Mouse (Mus musculus) forebrain, postnatal 0 days (tissue): ENCODE measurements around the gene Lonp2. TPM values are rescaled to one million over a fixed set of nuclear protein-coding genes. Genes with fewer than 3 reads are reported as not detected.
A peak's percentile ranks its signal among the peaks of the same experiment; 100 is the strongest.

ENCODE experiments used
- ATAC-seq: fragments of 200-750 bp; cut with Nextera tagmentation; 2 replicates; pipeline ENCODE4 v1.8.0; 2017; ENCODE audit warnings: mild to moderate bottlenecking, moderate library complexity
- DNase-seq: peaks from one replicate; pipeline ENCODE4 v3.0.0-alpha.2; 2015
- H3K27ac ChIP-seq: fragments of 300-500 bp; sonication (generic); 2 replicates; pipeline ENCODE4 v1.5.1; 2014; ENCODE audit warnings: low read depth, mild to moderate bottlenecking, antibody characterized with exemption, low read length, moderate library complexity, mixed read lengths
- H3K27me3 ChIP-seq: fragments of 300-500 bp; sonication (generic); 2 replicates; pipeline ENCODE4 v1.6.1; 2014; ENCODE audit warnings: mild to moderate bottlenecking, low read length, mixed read lengths; ENCODE audit not compliant: insufficient read depth
- H3K36me3 ChIP-seq: fragments of 300-500 bp; sonication (generic); 2 replicates; pipeline ENCODE4 v1.6.1; 2014; ENCODE audit warnings: mild to moderate bottlenecking, moderate library complexity; ENCODE audit not compliant: insufficient read depth
- H3K4me1 ChIP-seq: fragments of 300-500 bp; sonication (generic); 2 replicates; pipeline ENCODE4 v1.6.1; 2014; ENCODE audit warnings: antibody characterized with exemption; ENCODE audit not compliant: insufficient read depth
- H3K4me2 ChIP-seq: fragments of 300-500 bp; sonication (generic); 2 replicates; pipeline ENCODE4 v1.6.1; 2014; ENCODE audit warnings: low read depth, mild to moderate bottlenecking, moderate library complexity
- H3K4me3 ChIP-seq: fragments of 300-500 bp; sonication (generic); 2 replicates; pipeline ENCODE4 v1.5.1; 2014; ENCODE audit warnings: low read depth, low read length, mixed read lengths
- H3K9ac ChIP-seq: fragments of 300-500 bp; sonication (generic); 2 replicates; pipeline ENCODE4 v1.6.1; 2014; ENCODE audit warnings: mild to moderate bottlenecking
- H3K9me3 ChIP-seq: fragments of 300-500 bp; sonication (generic); 2 replicates; pipeline ENCODE4 v1.6.1; 2016; ENCODE audit warnings: low read length
- CTCF ChIP-seq: sonication (generic); IDR thresholded peaks from 2 replicates; pipeline ENCODE4 v1.5.1; 2016; ENCODE audit warnings: antibody characterized with exemption, control low read depth, low read depth
- WGBS: fragments of 180-500 bp; shearing (Covaris S2); extraction: QIAGEN DNeasy Blood & Tissue Kit; methylation state at CpG from one replicate; pipeline ENCODE4 v1.1.7; 2014; 5-methylcytosine and 5-hydroxymethylcytosine counted together
- polyA plus RNA-seq: library from polyadenylated mRNA; unstranded; fragments of >200 nt; fragmentation: Nextera tagmentation; extraction: Ambion mirVana; gene quantifications from 2 replicates; pipeline ENCODE4 v1.2.1, GENCODE M21; 2015
- total RNA-seq: library from RNA; depleted of rRNA; stranded (reverse); fragments of >200 nt; gene quantifications from 2 replicates; pipeline ENCODE4 v1.2.3, GENCODE M21; 2014

Gene Lonp2
- total and polyA plus RNA-seq, 2 experiments from 2014 or later, result 50.7 to 66.9 TPM

- TF ChIP-seq CTCF, result no peak
- ATAC-seq, result no peak
- Histone ChIP-seq H3K27me3 (no peaks in the 10 kb centered on the region), H3K9ac (no peak overlapping the region), H3K4me2 (no peak overlapping the region), H3K9me3 (no peaks in the 10 kb centered on the region), H3K36me3 (no peaks in the 10 kb centered on the region), H3K4me3 (no peak overlapping the region), H3K27ac (no peak overlapping the region), H3K4me1 (no peaks in the 10 kb centered on the region)
- no peak for DNase-seq
- WGBS, result 78% methylated on average over 7 of the region's 7 CpGs
Observed at GRCm38 (mm10) chr8:86617759-86618387, 6.0 kb upstream of the Lonp2 start.

- WGBS, result under 1% methylated on average over 14 of the region's 14 CpGs
Observed at GRCm38 (mm10) chr8:86623551-86623910, 312 bp upstream of the Lonp2 start.

GRCm38 (mm10) chr8:86624915-86625314, 1.1 kb downstream of the Lonp2 start:
- no peaks in the 10 kb centered on the region for H3K9me3 ChIP-seq
- peak overlapping the region; percentile 90 for H3K4me2 ChIP-seq
- H3K36me3 ChIP-seq, result no peaks in the 10 kb centered on the region
- TF ChIP-seq CTCF, result no peak
- H3K4me3 ChIP-seq, result peak overlapping the region; percentile 78
- ATAC-seq, result no peak
- peaks cover 11% of the 10 kb centered on the region; the same call in 1 of the 2 replicates for H3K4me1 ChIP-seq
- H3K27ac ChIP-seq, result no peak overlapping the region
- DNase-seq, result no peak
- WGBS, result 52% methylated on average over 7 of the region's 7 CpGs
- peak overlapping the region; percentile 71; the same call in 1 of the 2 replicates for H3K9ac ChIP-seq
- H3K27me3 ChIP-seq, result no peaks in the 10 kb centered on the region

More at GRCm38 (mm10) chr8:86623551-86623910, 312 bp upstream of the Lonp2 start:
- Histone ChIP-seq H3K9me3 (no peaks in the 10 kb centered on the region), H3K36me3 (no peaks in the 10 kb centered on the region), H3K27ac (peak overlapping the region; percentile 88), H3K4me3 (peak overlapping the region; percentile 78), H3K4me1 (peaks cover 11% of the 10 kb centered on the region; the same call in 1 of the 2 replicates), H3K4me2 (peak overlapping the region; percentile 90), H3K9ac (peak overlapping the region; percentile 71), H3K27me3 (no peaks in the 10 kb centered on the region)
- DNase-seq, result no peak
- no peak for TF ChIP-seq CTCF
- no peak for ATAC-seq

GRCm38 (mm10) chr8:86630212-86630611, 6.4 kb downstream of the Lonp2 start:
- H3K9me3 ChIP-seq, result no peaks in the 10 kb centered on the region
- ATAC-seq (no peak), DNase-seq (no peak)
- H3K4me1 ChIP-seq, result peaks cover 5% of the 10 kb centered on the region; the same call in 1 of the 2 replicates
- H3K9ac ChIP-seq, result no peak overlapping the region
- no peak for TF ChIP-seq CTCF
- no peaks in the 10 kb centered on the region for H3K27me3 ChIP-seq
- no peak overlapping the region for H3K4me3 ChIP-seq
- no peak overlapping the region for H3K4me2 ChIP-seq
- H3K36me3 ChIP-seq, result peaks cover 23% of the 10 kb centered on the region
- H3K27ac ChIP-seq, result no peak overlapping the region
- WGBS, result 90% methylated on average over 5 of the region's 5 CpGs

GRCm38 (mm10) chr8:86631395-86631794, 7.6 kb downstream of the Lonp2 start:
- WGBS, result 88% methylated on average over 4 of the region's 4 CpGs
- H3K27me3 ChIP-seq, result no peaks in the 10 kb centered on the region
- H3K4me2 ChIP-seq, result no peak overlapping the region

DNA sequence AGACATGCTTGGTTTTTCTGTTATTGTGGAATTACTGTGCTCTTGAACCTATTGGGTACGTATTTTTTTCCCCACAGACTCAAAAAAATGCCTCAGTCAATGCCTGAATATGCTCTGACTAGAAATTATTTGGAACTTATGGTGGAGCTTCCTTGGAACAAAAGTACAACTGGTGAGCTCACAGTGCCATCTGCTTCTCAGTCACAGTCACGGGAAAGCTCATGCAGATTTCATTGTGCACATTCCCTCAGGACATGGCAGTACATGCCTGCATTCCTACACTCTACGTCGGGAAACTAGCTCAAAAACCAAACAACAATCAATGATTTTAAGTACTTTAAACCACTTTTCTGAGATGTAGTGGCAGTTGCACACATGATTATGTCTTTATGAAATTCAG, 14.0 kb downstream of the Lonp2 start:
- no peak overlapping the region for H3K4me2 ChIP-seq
- H3K36me3 ChIP-seq, result peaks cover 55% of the 10 kb centered on the region
- ATAC-seq (no peak), DNase-seq (no peak)
- H3K9ac ChIP-seq, result no peak overlapping the region
- H3K27me3 ChIP-seq, result no peaks in the 10 kb centered on the region
- no peak for TF ChIP-seq CTCF
- no peak overlapping the region for H3K4me3 ChIP-seq
- no peaks in the 10 kb centered on the region for H3K9me3 ChIP-seq
- H3K4me1 ChIP-seq, result no peaks in the 10 kb centered on the region
- no peak overlapping the region for H3K27ac ChIP-seq
- 72% methylated on average over 4 of the region's 4 CpGs for WGBS

More at GRCm38 (mm10) chr8:86631395-86631794, 7.6 kb downstream of the Lonp2 start:
- Histone ChIP-seq H3K36me3 (peaks cover 26% of the 10 kb centered on the region), H3K9me3 (no peaks in the 10 kb centered on the region), H3K4me3 (no peak overlapping the region), H3K27ac (no peak overlapping the region), H3K9ac (no peak overlapping the region), H3K4me1 (no peaks in the 10 kb centered on the region)
- ATAC-seq (no peak), DNase-seq (no peak)
- TF ChIP-seq CTCF, result no peak

DNA sequence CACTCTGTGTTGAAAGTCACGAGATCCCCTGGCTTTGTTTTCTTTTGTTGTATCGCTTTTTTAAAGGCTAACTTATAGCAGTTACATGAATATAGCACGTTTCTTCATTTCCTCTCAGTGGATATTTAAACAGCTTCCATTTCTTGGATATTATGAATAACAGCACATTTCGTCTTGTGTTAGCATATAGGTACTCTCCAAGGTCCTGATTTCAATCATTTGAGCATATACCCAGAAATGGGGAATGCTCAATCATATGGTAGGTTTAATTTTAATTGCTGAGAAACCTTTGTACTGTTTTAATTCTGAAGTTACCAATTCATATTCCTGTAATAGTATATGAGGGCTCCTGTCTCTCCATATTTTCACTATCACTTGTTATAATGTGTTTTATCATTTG, 15.1 kb downstream of the Lonp2 start:
- 88% methylated on average over 4 of the region's 4 CpGs for WGBS
- peaks cover 49% of the 10 kb centered on the region for H3K36me3 ChIP-seq

More for the DNA sequence above, 15.1 kb downstream of the Lonp2 start:
- no peak for TF ChIP-seq CTCF
- Histone ChIP-seq H3K4me2 (no peak overlapping the region), H3K4me3 (no peak overlapping the region), H3K9ac (no peak overlapping the region), H3K9me3 (no peaks in the 10 kb centered on the region), H3K27ac (no peak overlapping the region), H3K4me1 (no peaks in the 10 kb centered on the region), H3K27me3 (no peaks in the 10 kb centered on the region)
- ATAC-seq, result no peak
- DNase-seq, result no peak
